Mouse (Mus musculus): ENCODE measurements around the gene Ltbp1. TPM values are rescaled to one million over a fixed set of nuclear protein-coding genes. Genes with fewer than 3 reads are reported as not detected.

The Ltbp1 gene
- total RNA-seq, 2 experiments from 2014 or later = 66.6 to 69.0 TPM

- intact Hi-C loops (cut with DNase I) = no loop called here
- DNase-seq = no peak
Observed at GRCm38 (mm10) chr17:75051440-75051925, 46.1 kb downstream of the Ltbp1 start.

GRCm38 (mm10) chr17:75055235-75055634 is 49.9 kb downstream of the Ltbp1 start:
- intact Hi-C loops (cut with DNase I) = no loop called here
- DNase-seq = no peak

GRCm38 (mm10) chr17:75055961-75056360 is 50.6 kb downstream of the Ltbp1 start:
- no peak for DNase-seq
- intact Hi-C loops (cut with DNase I) = no loop called here

GRCm38 (mm10) chr17:75056631-75057030 is 51.3 kb downstream of the Ltbp1 start:
- DNase-seq = no peak
- intact Hi-C loops (cut with DNase I) = no loop called here

GRCm38 (mm10) chr17:75066340-75066739 is 61.0 kb downstream of the Ltbp1 start:
- DNase-seq = no peak

GRCm38 (mm10) chr17:75067314-75067713 is 61.9 kb downstream of the Ltbp1 start:
- no peak for DNase-seq
- intact Hi-C loops (cut with DNase I) = no loop called here

More at GRCm38 (mm10) chr17:75066340-75066739, 61.0 kb downstream of the Ltbp1 start:
- intact Hi-C loops (cut with DNase I) = no loop called here

- intact Hi-C loops (cut with DNase I) = no loop called here
Observed at GRCm38 (mm10) chr17:75069232-75069631, 63.9 kb downstream of the Ltbp1 start.

GRCm38 (mm10) chr17:75071174-75071573 is 65.8 kb downstream of the Ltbp1 start:
- peak; percentile 39 to 54 for DNase-seq
- intact Hi-C loops (cut with DNase I) = loop anchor here (5.0 kb wide), 1 partner anchor 204 kb away; no protein-coding TSS in a partner anchor

More at GRCm38 (mm10) chr17:75069232-75069631, 63.9 kb downstream of the Ltbp1 start:
- no peak for DNase-seq

GRCm38 (mm10) chr17:75071749-75072148 is 66.4 kb downstream of the Ltbp1 start:
- intact Hi-C loops (cut with DNase I) = loop anchor here (5.0 kb wide), 1 partner anchor 204 kb away; no protein-coding TSS in a partner anchor

GRCm38 (mm10) chr17:75073887-75074286 is 68.5 kb downstream of the Ltbp1 start:
- DNase-seq = peak; percentile 62
- intact Hi-C loops (cut with DNase I) = loop anchor here (2.0 to 5.0 kb wide), 2 partner anchors 69 to 207 kb away; partner anchors contain the start of gene Ltbp1

More at GRCm38 (mm10) chr17:75071749-75072148, 66.4 kb downstream of the Ltbp1 start:
- peak; percentile 83 to 86 for DNase-seq

- DNase-seq = peak; percentile 47 to 65
- intact Hi-C loops (cut with DNase I) = loop anchor here (2.0 to 5.0 kb wide), 2 partner anchors 70 to 208 kb away; partner anchors contain the start of gene Ltbp1
Observed at GRCm38 (mm10) chr17:75074978-75075699, 69.8 kb downstream of the Ltbp1 start.

GRCm38 (mm10) chr17:75081401-75081800 is 76.0 kb downstream of the Ltbp1 start:
- intact Hi-C loops (cut with DNase I) = loop anchor here (10.0 kb wide), 1 partner anchor 407 kb away; no protein-coding TSS in a partner anchor

GRCm38 (mm10) chr17:75082449-75082848 is 77.1 kb downstream of the Ltbp1 start:
- DNase-seq = no peak
- intact Hi-C loops (cut with DNase I) = loop anchor here (10.0 kb wide), 1 partner anchor 408 kb away; no protein-coding TSS in a partner anchor

More at GRCm38 (mm10) chr17:75081401-75081800, 76.0 kb downstream of the Ltbp1 start:
- no peak for DNase-seq

- DNase-seq = peak; percentile 59 to 67
- intact Hi-C loops (cut with DNase I) = loop anchor here (1.0 to 10.0 kb wide), 5 partner anchors 71 to 450 kb away; no protein-coding TSS in a partner anchor
Observed at GRCm38 (mm10) chr17:75087296-75087941, 82.1 kb downstream of the Ltbp1 start.

GRCm38 (mm10) chr17:75088232-75088631 is 82.9 kb downstream of the Ltbp1 start:
- DNase-seq = no peak
- intact Hi-C loops (cut with DNase I) = loop anchor here (5.0 to 10.0 kb wide), 2 partner anchors 413 to 449 kb away; no protein-coding TSS in a partner anchor

- peak; percentile 41 to 56 for DNase-seq
- intact Hi-C loops (cut with DNase I) = loop anchor here (5.0 to 10.0 kb wide), 2 partner anchors 414 to 449 kb away; no protein-coding TSS in a partner anchor
Observed at GRCm38 (mm10) chr17:75088727-75089126, 83.4 kb downstream of the Ltbp1 start.

- intact Hi-C loops (cut with DNase I) = loop anchor here (5.0 kb wide), 1 partner anchor 277 kb away; no protein-coding TSS in a partner anchor
Observed at GRCm38 (mm10) chr17:75090556-75090955, 85.2 kb downstream of the Ltbp1 start.

GRCm38 (mm10) chr17:75093563-75093962 is 88.2 kb downstream of the Ltbp1 start:
- no peak for DNase-seq
- intact Hi-C loops (cut with DNase I) = loop anchor here (5.0 kb wide), 1 partner anchor 274 kb away; no protein-coding TSS in a partner anchor

More at GRCm38 (mm10) chr17:75090556-75090955, 85.2 kb downstream of the Ltbp1 start:
- DNase-seq = no peak

GRCm38 (mm10) chr17:75094591-75094990 is 89.2 kb downstream of the Ltbp1 start:
- no peak for DNase-seq
- intact Hi-C loops (cut with DNase I) = loop anchor here (5.0 kb wide), 1 partner anchor 273 kb away; no protein-coding TSS in a partner anchor

GRCm38 (mm10) chr17:75096727-75097126 is 91.4 kb downstream of the Ltbp1 start:
- intact Hi-C loops (cut with DNase I) = no loop called here

GRCm38 (mm10) chr17:75097367-75097766 is 92.0 kb downstream of the Ltbp1 start:
- intact Hi-C loops (cut with DNase I) = no loop called here
- no peak for DNase-seq

More at GRCm38 (mm10) chr17:75096727-75097126, 91.4 kb downstream of the Ltbp1 start:
- no peak for DNase-seq

All from heart, postnatal 10 days (tissue).